Mouse (Mus musculus): ENCODE data around the gene Pabpc1l.

Pabpc1l gene

DNA sequence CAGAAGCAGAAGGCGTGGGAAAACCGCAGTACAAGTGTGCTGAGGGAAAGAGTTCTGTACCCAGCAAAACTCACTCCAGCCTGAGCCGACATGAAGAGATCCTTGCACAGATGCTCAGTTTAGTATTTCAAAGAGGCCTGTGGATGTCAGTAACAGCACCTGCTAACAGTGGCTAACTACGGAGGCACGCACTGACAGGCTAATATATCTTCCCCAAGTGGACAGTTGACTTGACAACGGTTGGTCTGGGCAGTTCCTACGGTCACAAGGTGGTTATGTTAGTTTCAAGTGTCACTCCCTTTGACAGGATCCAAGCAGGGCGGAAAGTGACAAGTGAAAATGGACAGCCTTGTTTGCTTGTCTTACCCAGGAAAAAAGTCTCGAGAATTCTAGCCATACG is 56.9 kb downstream of the Pabpc1l start:
- Histone ChIP-seq H3K27me3 (ENCODE audit: insufficient read depth, low read length) (no peaks in the 10 kb centered on the region), H3K36me3 (ENCODE audit: insufficient read depth, low read length) (peaks cover 87% of the 10 kb centered on the region), H3K4me1 (replicated peaks; ENCODE audit: low read depth, low read length) (peaks cover 4% of the 10 kb centered on the region; the same call in 1 of the 2 replicates), H3K4me3 (replicated peaks; ENCODE audit: low read length) (no peak overlapping the region), H3K9me3 (ENCODE audit: low read length) (no peaks in the 10 kb centered on the region)
- no peak for TF ChIP-seq NANOG (IDR thresholded peaks at IDR 0.05; ENCODE audit: borderline replicate concordance, low read length)

DNA sequence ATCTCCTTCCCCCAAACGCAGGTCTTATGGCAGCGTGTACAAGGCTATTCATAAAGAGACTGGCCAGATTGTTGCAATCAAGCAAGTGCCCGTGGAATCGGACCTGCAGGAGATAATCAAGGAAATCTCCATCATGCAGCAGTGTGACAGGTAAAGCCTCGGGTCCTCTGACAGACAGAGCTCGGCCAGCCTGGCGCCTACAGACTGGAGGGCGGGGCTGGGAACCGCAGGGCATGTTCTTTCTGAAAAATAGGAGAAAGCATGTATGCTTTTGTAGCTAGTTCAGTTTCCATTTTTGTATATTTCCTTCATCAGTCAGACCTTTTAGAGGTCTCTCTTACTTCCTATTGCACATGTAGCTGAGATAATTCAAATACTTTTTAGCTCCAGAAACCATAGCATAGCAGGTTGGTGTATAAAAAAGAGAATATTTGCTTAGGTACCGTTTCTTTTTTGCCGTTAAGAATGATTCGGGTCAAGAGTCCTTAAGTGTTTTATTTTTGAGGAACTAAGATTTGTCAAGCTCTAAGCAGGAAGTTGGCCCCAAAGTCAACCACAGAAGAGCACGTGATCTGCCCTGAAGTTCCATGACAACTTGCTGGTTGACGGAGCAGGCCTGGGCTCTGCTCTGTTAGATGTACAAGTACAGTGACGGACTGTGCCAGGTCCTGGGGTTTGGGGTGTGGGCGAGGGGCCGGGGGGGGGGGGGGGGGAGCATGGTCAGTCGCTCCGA is 58.5 kb downstream of the Pabpc1l start:
- no peak for TF ChIP-seq NANOG (IDR thresholded peaks at IDR 0.05; ENCODE audit: borderline replicate concordance, low read length)
- no peak for TF ChIP-seq CTCF (conservative IDR thresholded peaks at IDR 0.05; ENCODE audit: low read length)
- no peak for TF ChIP-seq POU5F1 (IDR thresholded peaks at IDR 0.05; ENCODE audit: borderline replicate concordance, low read length)
- H3K4me1 ChIP-seq (replicated peaks; ENCODE audit: low read depth, low read length) = no peaks in the 10 kb centered on the region
- no peaks in the 10 kb centered on the region for H3K27me3 ChIP-seq (ENCODE audit: insufficient read depth, low read length)
- peaks cover 94% of the 10 kb centered on the region for H3K36me3 ChIP-seq (ENCODE audit: insufficient read depth, low read length)
- H3K4me3 ChIP-seq (replicated peaks; ENCODE audit: low read length) = no peak overlapping the region
- no peaks in the 10 kb centered on the region for H3K9me3 ChIP-seq (ENCODE audit: low read length)

DNA sequence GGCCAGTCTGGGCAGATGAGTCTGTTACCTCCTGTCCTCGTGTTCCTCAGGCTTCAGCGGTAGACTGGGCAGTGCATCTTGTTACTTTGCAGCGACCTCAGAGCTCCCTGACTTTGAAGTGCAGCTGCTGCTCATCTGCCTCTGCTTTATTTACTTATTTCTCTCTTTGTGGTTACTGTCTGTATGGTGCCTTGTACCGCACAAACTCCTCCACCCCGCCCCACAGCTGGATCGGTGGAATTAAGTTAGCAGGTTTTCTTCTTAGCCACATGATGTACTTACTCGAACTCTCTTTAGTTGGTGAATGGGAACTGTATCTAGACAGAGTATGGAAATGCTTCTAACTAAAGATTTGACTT is 59.1 kb downstream of the Pabpc1l start:
- Histone ChIP-seq H3K9me3 (ENCODE audit: low read length) (no peaks in the 10 kb centered on the region), H3K36me3 (ENCODE audit: insufficient read depth, low read length) (peaks cover 94% of the 10 kb centered on the region), H3K4me1 (replicated peaks; ENCODE audit: low read depth, low read length) (0 out of 2 replicates have a peak, but pooled peaks cover under 1% of the 10 kb centered on the region), H3K27me3 (ENCODE audit: insufficient read depth, low read length) (no peaks in the 10 kb centered on the region), H3K4me3 (replicated peaks; ENCODE audit: low read length) (no peak overlapping the region)
- TF ChIP-seq CTCF (conservative IDR thresholded peaks at IDR 0.05; ENCODE audit: low read length) (no peak), POU5F1 (IDR thresholded peaks at IDR 0.05; ENCODE audit: borderline replicate concordance, low read length) (no peak), NANOG (IDR thresholded peaks at IDR 0.05; ENCODE audit: borderline replicate concordance, low read length) (no peak)

DNA sequence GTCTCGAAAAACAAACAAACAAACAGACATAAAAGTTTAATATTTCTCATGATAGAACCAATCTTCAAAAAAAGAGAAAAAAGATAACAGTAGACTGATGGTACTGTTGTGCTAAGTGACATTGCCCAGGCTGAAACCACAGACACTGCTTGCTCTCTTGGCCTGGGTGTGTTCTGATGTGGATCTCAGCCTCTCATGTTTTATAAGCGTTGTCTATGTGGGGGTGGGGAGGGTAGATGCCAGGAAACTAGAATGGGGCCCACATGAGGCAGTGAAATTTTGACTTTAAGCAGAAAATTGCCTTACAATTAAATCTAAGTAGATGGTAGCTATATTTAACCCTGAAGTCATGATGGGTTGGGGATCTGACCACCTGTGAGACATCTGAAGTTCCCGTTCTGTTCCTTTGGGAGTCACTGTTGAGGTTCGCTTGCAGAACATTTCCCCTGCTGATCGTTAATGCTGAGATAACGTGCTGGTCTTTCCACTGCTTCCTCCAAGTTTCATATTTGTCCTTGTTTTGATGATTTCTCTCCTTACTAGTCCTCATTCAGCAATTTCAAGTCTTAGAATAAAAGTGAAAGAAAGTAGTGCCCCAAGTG is 62.3 kb downstream of the Pabpc1l start:
- Histone ChIP-seq H3K27me3 (ENCODE audit: insufficient read depth, low read length) (no peaks in the 10 kb centered on the region), H3K9me3 (ENCODE audit: low read length) (no peaks in the 10 kb centered on the region), H3K4me1 (replicated peaks; ENCODE audit: low read depth, low read length) (peaks cover 3% of the 10 kb centered on the region; the same call in 1 of the 2 replicates), H3K4me3 (replicated peaks; ENCODE audit: low read length) (no peak overlapping the region), H3K36me3 (ENCODE audit: insufficient read depth, low read length) (peaks cover 88% of the 10 kb centered on the region)
- TF ChIP-seq CTCF (conservative IDR thresholded peaks at IDR 0.05; ENCODE audit: low read length) = no peak
- TF ChIP-seq NANOG (IDR thresholded peaks at IDR 0.05; ENCODE audit: borderline replicate concordance, low read length) = no peak
- TF ChIP-seq POU5F1 (IDR thresholded peaks at IDR 0.05; ENCODE audit: borderline replicate concordance, low read length) = no peak

DNA sequence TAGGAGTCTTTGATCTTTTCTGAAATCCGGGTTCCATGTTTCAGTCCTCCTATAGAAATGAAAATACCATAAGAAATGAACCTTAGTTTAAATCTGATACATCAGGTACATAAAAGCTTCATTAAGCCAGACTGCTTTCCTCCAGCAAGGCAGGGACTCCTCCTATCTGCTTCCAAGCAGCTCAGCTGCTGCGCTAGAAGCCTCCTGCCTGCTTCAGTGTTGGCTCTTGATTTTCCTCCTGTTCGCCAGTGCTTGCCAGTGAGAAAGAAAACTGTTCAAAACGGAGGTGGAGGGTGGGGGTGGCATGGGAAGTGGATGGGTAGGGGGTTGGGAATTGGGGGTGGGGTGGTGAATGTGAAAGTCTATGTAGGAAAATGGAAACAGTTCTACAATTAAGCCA is 64.3 kb downstream of the Pabpc1l start:
- TF ChIP-seq NANOG (IDR thresholded peaks at IDR 0.05; ENCODE audit: borderline replicate concordance, low read length) (no peak), POU5F1 (IDR thresholded peaks at IDR 0.05; ENCODE audit: borderline replicate concordance, low read length) (no peak), CTCF (conservative IDR thresholded peaks at IDR 0.05; ENCODE audit: low read length) (no peak)
- H3K9me3 ChIP-seq (ENCODE audit: low read length) = no peaks in the 10 kb centered on the region
- peaks cover 3% of the 10 kb centered on the region; the same call in 1 of the 2 replicates for H3K4me1 ChIP-seq (replicated peaks; ENCODE audit: low read depth, low read length)
- H3K36me3 ChIP-seq (ENCODE audit: insufficient read depth, low read length) = peaks cover 82% of the 10 kb centered on the region
- H3K27me3 ChIP-seq (ENCODE audit: insufficient read depth, low read length) = no peaks in the 10 kb centered on the region
- H3K4me3 ChIP-seq (replicated peaks; ENCODE audit: low read length) = no peak overlapping the region

DNA sequence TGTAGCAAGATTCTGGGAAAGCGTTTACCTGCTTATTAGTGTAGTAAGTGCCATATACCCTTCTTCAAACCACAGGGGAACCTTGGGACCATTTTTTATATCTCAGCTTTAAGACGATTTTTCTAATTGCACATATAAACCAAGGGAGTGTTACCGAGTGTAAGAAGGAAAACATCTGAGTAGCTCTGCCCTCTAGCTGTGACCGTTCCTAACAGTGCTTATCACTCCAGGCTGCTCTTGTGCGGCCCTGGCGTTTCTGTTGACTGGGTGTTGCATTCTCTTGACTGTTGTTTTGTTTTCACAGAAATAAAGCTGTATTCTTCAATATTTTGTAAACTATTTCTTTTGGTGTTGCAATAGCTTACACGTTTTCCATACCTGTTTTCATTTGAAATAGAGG is 68.9 kb downstream of the Pabpc1l start:
- TF ChIP-seq POU5F1 (IDR thresholded peaks at IDR 0.05; ENCODE audit: borderline replicate concordance, low read length) (no peak), CTCF (conservative IDR thresholded peaks at IDR 0.05; ENCODE audit: low read length) (no peak), NANOG (IDR thresholded peaks at IDR 0.05; ENCODE audit: borderline replicate concordance, low read length) (no peak)
- Histone ChIP-seq H3K4me1 (replicated peaks; ENCODE audit: low read depth, low read length) (peaks cover 3% of the 10 kb centered on the region; the same call in 1 of the 2 replicates), H3K4me3 (replicated peaks; ENCODE audit: low read length) (no peak overlapping the region), H3K36me3 (ENCODE audit: insufficient read depth, low read length) (peaks cover 74% of the 10 kb centered on the region), H3K27me3 (ENCODE audit: insufficient read depth, low read length) (no peaks in the 10 kb centered on the region), H3K9me3 (ENCODE audit: low read length) (no peaks in the 10 kb centered on the region)

DNA sequence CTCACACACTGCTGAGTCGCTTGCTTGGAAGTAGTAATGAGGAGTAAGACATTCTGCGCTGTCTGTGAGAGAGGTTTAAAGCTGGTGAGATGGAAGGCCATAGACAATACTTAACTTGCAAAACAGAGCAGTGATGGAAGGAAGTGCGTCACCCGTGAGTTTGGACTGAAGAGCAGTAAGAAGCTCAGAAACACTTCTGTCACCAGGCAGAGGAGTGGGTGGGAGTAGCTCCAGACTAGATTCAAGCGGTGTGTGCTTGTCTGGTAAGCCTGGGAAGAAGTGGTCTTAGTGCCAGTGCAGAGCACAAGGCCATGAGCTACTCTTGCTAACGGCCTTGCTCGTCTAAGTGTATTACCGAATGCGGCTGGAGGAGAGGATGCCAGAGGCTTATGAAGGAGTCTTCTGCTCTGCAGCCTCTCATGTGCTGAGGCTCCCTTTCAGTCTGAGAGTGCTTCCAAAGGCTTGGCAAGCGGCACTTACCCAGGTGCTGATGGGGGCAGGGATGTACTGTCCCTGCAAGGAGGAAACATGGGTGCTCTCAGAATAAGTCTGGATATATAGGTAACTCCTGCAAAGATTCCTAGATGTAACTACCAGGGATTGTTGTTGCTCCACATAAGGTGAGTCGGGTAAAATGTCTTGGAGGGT is 73.5 kb downstream of the Pabpc1l start:
- Histone ChIP-seq H3K4me3 (replicated peaks; ENCODE audit: low read length) (no peak overlapping the region), H3K9me3 (ENCODE audit: low read length) (no peaks in the 10 kb centered on the region), H3K36me3 (ENCODE audit: insufficient read depth, low read length) (peaks cover 84% of the 10 kb centered on the region), H3K4me1 (replicated peaks; ENCODE audit: low read depth, low read length) (0 out of 2 replicates have a peak, but pooled peaks cover 6% of the 10 kb centered on the region), H3K27me3 (ENCODE audit: insufficient read depth, low read length) (no peaks in the 10 kb centered on the region)
- TF ChIP-seq CTCF (conservative IDR thresholded peaks at IDR 0.05; ENCODE audit: low read length) = no peak
- no peak for TF ChIP-seq POU5F1 (IDR thresholded peaks at IDR 0.05; ENCODE audit: borderline replicate concordance, low read length)
- TF ChIP-seq NANOG (IDR thresholded peaks at IDR 0.05; ENCODE audit: borderline replicate concordance, low read length) = no peak

All from E14TG2a.4 (cell line).